Mouse (Mus musculus) 416B (cell line): Measurements from ENCODE around the gene Khk.

Experiments
- DNase-seq: peaks from one replicate; pipeline ENCODE4 v3.0.0; 2011; ENCODE audit warnings: low read depth

Gene Khk

DNA sequence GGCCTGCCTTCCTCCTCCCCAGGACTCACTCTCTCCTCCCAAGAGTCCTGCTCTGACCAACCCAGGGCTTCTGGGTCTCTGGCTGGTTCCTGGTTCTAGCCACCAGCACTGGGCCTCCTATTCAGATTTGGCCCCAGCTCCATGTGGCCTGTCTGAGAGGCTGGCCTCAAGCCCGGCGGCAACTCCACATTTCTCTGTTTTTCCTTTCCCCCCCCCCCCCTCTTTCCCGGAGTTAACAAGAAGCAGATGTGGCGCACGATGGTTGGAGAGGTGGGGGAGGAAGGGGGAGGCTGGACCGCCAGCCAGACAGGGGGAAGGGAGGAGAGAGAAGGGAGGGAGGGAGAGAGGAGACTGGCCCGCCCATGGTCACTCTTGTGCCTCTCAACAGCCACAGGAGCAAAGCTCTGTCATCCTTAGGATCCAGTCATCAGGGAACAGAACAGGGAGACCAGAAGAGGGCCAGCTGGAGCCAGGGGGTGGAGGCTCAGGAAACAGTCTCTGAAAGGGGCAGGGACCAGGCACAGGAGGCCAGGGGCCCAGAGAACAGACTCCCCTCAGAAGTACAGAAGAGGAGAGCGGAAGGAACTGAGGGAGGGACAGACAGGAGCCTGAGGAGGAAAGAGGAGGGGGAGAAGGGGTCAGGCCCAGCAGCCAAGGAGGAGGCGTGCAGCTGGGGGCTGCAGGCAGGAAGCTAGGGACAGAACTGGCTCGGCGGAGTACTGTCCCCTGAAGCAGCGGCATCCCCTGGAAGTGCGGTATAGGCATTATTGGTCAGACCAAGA lies 8.0 kb upstream of the Khk start, which contains the start of gene Emilin1:
Emilin1 (plus strand) TSS at position 343 of the 782 bp plus-strand sequence.
- DNase-seq: peak; percentile 21

DNA sequence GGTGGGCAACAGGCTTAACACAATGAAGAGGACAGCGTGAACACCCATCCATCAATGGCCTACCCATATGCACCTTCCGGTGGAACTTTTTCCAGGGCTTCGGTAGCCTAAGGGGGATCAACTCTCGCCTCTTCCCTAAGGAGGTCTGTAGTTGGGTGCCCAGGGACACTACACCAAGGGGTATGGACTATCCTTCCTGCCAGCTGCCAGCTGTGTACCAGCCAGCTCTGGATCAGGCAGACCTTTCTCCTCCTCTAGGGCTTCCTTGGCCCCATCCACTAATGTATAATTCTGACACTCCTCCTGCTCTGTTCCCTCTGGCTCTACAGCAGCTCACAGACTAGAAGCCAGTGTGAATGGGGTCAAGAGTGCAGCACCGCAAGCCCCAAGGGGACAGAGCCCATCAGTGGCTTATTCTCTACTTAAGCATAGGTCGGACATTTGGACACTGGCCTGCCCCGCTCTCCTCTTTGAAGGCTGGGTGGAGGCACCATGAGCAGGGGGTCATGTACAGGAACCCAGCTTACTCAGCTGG lies 7.1 kb upstream of the Khk start:
- no peak for DNase-seq

DNA sequence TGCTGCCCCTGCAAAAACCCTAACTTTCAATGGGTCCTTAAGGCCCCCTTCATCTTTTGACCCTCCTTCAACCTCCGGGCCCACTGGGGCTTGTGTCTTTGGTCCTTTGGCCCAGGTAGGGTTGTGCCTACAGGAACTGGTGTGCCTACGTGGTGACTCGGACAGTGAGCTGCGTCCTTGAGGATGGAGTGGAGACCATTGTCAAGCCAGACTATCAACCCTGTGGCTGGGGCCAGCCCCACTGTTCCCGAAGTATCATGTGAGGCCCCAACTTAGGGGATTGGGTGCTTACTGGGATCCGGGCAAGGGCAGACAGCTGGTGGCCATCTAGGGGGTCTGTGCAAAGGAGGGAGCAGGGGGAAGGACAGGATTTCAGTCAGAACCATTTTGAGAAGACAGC lies 6.4 kb upstream of the Khk start:
- no peak for DNase-seq

DNA sequence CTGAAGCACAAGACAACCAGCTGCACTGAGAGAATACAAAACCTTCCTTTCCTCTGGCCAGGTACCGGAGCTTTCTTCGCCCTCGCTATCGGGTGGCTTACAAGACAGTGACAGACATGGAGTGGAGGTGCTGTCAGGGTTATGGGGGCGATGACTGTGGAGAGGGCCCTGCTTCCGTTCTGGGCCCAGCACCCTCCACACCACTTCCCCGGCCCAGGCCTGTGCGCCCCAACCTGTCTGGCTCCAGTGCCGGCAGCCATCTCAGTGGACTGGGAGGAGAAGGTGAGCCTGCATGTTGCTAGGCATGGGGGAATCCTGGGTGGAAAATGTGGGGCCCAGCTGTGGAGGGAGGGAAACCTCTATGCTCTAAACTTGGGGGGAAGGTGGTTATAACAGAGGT lies 5.8 kb upstream of the Khk start:
- no peak for DNase-seq

DNA sequence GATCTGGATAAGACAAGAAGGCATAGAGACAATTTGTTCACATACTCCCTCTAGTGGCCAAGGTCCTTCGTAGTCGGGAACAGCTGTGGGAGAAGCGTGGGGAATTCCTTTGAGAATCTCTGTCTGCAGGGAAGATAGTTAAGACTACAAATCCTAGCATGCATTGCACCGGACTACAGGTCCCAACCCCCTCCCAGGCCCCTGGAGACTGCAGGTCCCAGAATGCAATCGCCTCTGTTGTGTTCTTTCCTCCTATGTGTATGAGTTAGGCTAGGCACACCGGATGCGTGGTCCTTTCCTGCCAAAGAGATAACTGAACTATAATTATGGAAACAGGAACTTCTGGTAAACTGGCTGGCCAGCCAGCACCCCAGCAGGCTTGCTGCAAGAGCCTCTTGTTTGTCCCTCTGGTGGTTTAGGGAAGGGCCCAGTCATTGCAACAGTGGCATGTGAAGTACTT lies 5.2 kb upstream of the Khk start:
- DNase-seq: peak; percentile 97

DNA sequence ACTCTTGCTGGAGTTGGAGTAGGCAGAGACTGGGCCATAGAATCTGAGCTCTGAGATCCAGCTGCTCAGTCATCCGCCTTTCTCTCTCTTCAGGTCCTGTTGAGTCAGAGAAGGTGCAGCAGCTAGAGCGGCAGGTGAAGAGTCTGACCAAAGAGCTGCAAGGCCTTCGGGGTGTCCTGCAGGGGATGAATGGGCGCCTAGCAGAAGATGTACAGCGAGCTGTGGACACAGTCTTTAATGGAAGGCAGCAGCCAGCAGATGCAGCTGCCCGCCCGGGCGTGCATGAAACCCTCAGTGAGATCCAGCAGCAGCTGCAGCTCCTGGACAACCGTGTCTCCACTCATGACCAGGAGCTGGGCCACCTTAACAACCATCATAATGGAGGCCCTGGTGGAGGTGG lies 4.4 kb upstream of the Khk start:
- no peak for DNase-seq

DNA sequence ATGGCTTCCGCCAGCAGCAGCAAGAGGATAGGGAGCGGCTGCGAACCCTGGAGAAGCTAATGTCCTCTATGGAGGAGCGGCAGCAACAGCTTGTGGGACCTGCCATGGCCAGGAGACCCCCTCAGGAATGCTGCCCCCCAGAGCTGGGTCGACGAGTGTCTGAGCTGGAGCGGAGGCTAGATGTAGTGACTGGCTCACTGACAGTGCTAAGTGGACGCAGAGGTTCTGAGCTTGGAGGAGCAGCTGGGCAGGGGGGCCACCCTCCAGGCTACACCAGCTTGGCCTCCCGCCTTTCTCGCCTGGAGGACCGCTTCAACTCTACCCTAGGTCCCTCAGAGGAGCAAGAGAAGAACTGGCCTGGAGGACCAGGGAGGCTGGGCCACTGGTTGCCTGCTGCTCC lies 3.9 kb upstream of the Khk start:
- DNase-seq: no peak

DNA sequence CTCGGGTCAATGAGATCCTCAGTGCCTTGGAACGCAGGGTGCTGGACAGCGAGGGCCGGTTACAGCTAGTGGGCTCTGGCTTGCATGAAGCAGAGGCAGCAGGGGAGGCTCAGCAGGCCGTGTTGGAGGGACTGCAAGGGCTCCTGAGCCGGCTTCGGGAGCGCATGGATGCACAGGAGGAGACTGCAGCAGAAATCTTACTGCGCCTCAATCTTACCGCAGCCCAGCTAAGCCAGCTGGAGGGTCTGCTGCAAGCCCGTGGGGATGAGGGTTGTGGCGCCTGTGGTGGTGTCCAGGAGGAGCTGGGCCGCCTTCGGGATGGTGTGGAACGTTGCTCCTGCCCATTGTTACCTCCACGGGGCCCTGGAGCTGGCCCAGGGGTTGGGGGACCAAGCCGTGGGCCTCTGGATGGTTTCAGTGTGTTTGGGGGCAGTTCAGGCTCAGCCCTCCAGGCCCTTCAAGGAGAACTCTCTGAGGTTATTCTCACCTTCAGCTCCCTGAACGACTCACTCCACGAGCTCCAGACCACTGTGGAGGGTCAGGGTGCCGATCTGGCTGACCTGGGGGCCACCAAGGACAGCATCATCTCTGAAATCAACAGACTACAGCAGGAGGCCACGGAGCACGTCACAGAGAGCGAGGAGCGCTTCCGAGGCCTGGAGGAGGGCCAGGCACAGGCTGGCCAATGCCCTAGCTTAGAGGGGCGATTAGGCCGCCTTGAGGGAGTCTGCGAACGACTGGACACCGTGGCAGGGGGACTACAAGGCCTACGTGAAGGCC lies 3.1 kb upstream of the Khk start:
- no peak for DNase-seq

DNA sequence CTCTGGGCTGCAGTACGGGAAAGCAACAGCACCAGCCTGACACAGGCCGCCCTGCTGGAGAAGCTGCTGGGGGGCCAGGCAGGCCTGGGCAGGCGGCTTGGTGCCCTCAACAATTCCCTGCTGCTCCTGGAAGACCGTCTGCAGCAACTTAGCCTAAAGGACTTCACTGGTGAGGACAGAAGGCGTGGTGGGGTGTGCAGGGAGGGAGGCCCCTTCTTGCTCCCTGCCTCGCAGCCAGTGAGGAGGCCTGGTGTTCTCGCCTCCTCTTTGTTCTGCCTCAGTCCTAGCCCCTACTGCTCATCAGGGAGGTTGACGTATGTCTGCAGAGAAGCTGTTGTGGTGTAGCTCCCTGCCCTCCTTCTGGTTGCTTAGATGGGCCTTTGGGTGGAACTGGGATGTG lies 2.5 kb upstream of the Khk start:
- DNase-seq: no peak

DNA sequence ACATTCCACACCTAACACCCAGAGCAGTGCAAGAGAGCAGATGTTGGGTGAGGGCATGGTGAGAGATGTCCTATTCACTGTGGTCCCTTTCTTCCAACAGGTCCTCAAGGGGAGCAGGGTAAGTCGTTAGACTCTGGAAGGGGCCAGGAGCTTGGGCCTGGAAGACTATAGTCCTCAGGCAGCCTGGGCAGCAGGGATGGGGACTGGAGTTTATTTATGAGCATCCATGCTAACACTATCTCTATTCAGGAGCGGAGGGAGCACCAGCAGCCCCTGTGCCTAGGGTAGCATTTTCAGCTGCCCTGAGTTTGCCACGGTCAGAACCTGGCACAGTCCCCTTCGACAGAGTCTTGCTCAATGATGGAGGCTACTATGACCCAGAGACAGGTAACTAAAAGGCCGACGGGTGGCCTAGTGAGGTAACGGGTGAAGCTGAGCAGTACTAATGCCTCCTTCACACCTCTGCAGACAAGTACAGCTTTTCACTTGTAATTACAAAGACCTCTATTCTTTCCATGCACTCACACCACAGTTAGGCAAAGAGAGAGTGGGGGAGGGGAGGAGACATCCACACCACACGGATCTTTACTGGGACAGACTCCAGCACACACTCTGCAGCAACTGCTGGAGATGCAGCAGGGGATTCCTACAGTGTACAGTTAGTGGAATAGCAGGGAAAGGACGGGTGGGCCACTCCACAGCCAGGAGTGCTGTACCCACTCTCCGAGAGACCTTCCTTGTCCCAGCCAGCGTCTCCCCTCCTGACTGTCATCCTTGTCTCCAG lies 1.2 kb upstream of the Khk start:
- DNase-seq: no peak

DNA sequence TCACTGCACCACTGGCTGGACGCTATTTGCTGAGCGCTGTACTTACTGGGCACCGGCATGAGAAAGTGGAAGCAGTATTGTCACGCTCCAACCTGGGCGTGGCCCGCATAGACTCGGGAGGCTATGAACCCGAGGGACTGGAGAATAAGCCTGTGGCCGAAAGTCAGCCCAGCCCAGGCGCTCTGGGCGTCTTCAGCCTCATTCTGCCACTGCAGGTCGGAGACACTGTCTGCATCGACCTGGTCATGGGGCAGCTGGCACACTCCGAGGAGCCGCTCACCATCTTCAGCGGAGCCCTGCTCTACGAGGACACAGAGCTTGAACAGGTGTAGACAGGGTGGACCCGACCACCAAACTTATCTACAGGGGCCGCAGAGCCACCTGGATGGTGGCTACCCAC lies 610 bp upstream of the Khk start:
- DNase-seq: no peak

DNA sequence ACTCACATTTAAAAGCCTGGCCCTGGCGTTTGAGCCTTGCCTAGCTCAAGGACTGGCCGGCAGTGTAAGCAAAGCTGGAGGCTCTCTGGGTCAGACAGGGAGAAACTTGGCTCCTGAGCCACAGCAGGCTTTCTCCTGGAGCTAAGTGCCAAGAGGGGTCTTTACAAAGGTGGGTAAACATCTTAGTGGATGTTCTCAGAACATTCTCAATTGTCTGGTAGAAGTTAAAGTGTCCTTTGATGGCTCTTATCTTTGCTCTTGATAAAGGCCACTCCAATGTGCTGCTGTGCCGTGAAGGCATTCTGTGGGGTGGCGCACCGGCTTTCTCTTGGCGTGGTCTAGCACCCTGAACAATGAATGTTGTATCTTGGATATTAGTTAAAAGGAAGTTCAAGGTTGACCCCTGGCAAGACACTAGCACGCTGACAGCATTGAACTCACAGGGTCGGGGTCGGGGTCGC lies 1.4 kb downstream of the Khk start:
- peak; percentile 32 for DNase-seq

DNA sequence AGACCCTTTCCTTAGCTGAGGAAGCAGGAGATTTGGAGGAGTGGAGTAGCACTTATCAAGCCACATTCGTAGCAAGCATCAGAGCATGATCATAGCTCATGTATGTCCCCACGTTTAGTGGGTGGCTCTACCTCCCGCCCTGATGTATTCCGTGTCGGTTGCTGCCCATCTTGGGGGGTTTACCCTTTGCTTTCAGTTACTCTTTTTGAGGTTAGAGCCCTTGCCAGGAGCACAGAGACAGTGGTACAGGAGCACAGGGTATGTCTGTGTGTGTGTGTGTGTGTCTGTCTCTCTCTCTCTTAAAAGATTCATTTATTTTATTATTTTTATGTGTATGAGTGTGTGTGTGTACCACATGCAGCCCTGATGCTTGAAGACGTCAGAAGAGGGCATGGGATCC lies 1.9 kb downstream of the Khk start:
- DNase-seq: no peak

DNA sequence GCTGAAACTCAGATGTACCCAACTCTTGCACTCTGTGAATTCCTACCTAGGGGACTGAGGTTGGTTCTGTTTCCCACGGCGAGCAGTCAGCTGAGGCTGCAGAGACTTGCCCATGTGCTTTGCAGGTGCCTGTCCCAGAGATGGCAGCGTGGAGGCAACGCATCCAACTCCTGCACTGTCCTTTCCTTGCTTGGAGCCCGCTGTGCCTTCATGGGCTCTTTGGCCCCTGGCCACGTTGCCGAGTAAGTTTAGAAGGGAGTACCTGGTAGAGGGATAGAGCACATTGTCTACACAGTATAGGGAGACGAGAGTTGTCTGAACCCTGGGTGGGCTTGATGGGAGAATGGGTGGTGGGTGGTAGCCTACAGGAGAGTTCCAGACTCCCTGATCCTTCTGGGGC lies 3.4 kb downstream of the Khk start:
- no peak for DNase-seq

DNA sequence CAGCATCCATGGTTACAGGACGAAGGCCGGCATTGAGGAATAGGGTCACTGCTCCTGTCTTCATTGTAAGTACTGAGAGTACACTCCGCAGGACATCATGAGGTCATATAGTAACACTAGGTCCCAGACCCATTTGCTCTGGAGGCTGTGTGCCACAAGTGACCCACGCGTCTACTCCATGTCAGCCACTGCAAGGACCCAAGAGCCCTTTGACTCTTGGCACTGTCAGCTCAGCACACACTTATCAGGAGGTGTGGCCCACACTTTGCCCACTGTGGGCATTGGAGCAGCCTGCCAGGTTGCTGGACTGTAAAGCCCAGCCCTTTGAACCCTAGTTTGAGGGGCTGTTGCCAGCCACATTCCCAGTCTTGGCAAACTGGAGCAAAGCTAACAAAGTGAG lies 4.0 kb downstream of the Khk start:
- DNase-seq: no peak

DNA sequence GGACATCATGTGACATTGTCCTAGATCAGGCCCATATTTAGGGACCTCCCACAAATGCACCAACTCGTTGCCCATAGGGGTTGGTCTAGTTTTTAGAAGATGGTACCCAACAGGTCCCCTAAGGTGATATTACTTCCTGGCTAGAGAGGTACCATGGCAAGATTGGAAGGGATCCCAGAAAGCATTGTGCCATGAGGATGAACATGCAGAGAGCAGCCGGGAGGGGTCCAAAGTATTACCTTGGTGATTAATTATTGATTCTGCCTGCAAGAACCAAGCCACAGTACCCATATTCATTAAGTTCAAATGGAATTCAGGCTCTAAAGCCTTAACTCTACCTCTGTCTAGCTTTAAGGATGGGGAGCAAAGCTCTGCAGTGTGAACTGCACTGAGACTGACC lies 4.8 kb downstream of the Khk start:
- DNase-seq: no peak

DNA sequence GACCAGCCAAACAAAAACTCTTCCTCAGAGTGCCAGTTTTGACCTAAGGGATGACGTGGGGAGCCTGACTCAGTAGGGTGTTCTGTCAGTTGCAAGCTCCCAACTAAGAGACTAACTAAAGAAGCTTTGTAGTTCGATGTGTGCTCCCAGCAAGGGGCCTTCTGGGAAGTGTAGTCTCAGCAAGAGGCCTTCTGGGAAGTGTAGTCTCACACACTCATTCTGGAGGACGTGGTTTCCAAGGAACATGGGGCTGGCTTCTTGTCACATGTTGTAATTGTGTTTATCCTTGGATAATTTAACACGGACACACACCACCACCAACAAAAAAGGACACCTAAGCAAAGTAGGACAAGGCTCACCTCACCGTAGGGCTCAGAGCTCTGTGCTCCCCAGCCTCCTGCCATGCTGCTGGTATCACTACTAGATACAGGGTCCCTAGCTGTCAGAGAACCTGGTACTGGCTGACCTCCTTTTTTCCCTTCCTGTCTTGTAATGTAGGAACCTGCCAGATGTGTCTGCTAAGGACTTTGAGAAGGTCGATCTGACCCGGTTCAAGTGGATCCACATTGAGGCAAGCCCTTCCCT lies 6.8 kb downstream of the Khk start:
- DNase-seq: no peak

DNA sequence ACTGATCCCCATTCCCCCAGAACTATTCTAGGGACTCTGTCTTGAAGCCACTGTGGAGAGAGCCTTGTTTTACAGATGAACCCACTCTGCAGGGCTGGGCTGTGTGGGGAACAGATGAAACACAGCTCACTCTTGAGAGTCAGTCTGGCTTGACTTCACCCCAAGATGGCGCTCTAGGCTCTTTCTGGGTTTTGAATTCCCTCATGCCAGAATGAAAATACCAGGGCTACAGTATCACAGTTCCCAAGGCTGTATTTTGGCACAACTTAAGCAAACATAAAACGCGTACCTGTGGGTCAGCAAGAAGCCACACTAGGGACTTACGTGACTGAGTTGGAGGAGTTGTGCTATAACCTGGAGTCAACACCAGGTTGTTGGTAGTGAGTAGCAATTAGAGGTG lies 8.9 kb downstream of the Khk start:
- DNase-seq: peak; percentile 64

DNA sequence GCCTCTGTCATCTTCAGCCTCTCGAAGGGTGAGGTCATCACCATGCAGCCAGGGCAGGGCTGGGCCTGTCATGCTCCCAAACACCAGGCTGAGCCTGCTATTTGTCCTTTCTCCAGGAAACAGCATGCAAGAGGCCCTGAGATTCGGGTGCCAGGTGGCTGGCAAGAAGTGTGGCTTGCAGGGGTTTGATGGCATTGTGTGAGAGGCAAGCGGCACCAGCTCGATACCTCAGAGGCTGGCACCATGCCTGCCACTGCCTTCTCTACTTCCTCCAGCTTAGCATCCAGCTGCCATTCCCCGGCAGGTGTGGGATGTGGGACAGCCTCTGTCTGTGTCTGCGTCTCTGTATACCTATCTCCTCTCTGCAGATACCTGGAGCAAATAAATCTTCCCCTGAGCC lies 9.6 kb downstream of the Khk start:
- no peak for DNase-seq

DNA sequence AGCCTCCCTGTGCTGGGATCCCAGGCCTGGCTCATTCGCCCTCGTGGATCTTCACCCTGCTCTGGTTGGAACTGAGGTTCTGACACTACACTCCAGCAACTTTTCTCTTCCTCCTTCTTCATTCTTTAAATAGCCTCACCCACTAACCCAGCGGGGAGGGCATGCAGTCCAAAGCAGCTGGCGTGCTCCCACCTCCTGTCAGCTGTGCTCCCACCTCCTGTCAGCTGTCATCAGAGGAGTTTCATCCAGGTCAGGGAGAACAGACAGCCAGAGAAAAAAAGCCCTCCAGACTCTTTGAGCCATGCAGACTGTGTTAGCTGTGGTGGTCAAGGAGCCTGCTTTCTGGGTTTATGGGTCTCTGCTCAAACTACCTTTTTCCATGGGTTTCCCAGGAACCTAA lies 10.1 kb downstream of the Khk start:
- no peak for DNase-seq

DNA sequence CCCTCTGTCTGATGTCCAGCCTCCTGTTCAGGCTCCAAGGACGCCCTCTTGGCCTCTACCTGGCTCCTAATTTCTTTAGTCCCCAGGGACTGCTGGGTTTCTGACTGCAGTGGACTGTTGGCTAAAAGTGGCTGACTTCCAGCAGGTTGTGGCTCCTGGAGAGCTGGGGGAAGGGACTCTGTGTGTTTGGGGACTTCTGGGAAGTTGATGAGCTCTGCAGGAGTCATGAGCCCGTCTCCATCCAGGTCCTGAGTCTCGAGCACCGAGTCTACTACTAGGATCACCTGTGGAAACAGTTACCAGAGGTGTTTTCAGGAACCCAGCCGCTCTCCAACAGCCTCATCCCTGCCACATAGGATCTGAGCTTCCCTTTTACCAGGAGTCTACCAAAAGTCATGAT lies 12.5 kb downstream of the Khk start:
- DNase-seq: no peak
